Mouse (Mus musculus) T-cell, adult 2 months (primary cell): ENCODE measurements around the gene Isx.

Experiments used
- DNase-seq: peaks from one replicate; pipeline ENCODE4 v3.0.0; 2022; ENCODE audit warnings: low spot score

Gene Isx

DNA sequence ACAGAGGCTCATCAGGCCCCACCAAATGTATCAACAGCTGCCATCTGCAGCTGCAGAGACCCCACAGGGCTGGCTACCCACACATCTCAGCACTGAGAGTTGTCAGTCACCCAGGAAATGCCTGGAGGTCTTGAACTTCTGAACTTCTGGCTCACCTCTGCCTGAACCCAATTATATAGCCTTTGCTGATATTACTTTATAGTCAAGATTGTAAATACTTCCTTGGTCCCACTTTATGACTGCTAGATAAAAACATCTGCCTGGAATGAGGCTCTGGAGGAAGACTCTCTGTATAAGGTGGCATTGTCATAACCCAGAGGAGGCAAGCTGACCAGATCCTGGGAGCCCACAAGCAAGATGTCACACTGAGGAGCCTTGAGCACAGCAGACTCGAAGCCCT, 28.8 kb downstream of the Isx start:
- DNase-seq, result no peak

GRCm38 (mm10) chr8:74903054-74903842, 30.3 kb downstream of the Isx start:
- DNase-seq, result no peak

GRCm38 (mm10) chr8:74906333-74906732, 33.4 kb downstream of the Isx start:
- no peak for DNase-seq

DNA sequence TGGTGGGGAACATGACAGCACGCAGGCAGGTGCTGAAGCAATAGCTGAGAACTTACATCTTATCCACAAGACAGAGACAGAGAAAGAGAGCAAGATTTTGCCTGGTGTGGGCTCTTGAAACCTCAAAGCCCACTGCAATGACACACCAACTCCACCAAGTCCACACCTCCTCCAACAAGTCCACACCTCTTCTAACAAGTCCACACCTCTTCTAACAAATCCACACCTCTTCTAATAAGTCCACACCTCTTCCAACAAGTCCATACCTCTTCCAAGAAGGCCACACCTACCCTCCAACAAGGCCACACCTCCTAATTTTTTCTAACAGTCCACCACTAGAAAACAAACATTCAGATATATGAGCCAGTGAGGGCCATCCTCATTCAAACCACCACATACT, 37.7 kb downstream of the Isx start:
- DNase-seq, result no peak

GRCm38 (mm10) chr8:74920691-74921421, 47.9 kb downstream of the Isx start:
- no peak for DNase-seq

DNA sequence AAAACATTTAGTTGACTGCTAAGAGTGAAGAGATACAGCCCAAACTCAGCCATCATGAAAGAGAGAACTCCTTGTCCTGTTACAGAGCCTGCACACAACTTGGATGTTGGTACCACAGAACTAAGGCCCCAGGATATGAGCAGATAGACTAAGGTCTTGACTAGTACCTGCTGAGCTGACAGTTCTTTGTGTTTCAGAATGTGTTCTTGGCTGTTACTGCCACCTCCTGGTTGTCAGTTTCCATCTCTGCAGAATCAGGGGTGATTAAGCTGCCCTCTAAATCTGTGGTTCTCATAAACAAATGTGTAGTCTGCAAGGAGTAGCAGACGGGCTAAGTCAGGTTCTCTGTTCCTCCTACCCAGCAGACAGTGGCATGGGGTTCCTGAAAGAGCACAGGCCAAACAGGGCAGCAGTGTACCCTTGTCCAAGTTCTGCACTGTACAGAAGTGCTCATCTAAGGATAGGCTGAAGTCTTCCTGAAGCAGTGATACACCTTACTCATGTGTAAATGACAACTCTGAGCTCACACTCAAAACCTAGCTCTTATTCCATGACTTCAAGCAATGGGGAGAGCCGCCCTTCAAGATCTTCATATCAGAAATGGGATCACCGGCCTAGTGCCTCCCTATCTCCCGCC, 49.0 kb downstream of the Isx start:
- no peak for DNase-seq

GRCm38 (mm10) chr8:74927940-74928339, 55.0 kb downstream of the Isx start:
- DNase-seq, result no peak

DNA sequence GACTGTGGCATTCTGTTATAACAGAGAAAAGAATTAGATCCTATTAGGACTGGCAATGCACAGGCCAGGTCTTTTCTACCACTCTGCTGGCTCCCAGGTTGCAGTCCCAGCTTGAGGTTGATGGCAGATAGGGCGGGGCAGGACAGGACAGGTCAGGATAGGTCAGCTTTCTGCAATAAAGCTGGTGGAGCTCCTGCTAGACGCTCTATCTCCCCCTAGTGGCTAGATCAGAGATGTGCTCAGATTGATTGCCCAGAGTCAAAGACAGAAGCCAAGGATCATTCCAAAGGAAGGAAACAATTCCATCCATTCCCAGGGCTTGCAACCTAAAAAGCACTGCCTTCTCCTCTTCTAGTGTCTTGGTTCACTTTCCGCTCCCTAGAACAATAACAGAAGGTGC, 57.8 kb downstream of the Isx start:
- DNase-seq, result no peak

GRCm38 (mm10) chr8:74935308-74935707, 62.3 kb downstream of the Isx start:
- DNase-seq, result no peak

- DNase-seq, result no peak
These were observed 63.7 kb downstream of the Isx start for GRCm38 (mm10) chr8:74936656-74937055.

DNA sequence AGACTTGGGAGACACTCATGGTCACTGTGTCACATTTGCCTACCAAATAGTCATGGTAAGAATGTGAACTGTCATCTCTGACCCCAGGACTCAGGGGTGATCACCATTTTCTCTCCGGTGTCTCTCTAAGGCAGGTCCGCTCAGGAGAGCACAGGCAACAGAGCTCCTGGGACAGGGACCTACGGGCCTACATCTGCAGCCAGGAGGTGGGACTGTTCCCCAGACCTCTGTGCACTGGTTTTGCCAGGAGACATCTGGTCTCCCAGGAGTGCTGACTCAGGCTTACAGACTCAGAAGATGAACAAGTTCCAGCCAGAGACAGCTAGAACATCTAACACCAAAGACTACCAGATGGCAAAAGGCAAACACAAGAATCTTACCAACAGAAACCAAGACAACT, 69.1 kb downstream of the Isx start:
- DNase-seq, result no peak
